Mouse (Mus musculus) cerebellum, adult 2 months (tissue): ENCODE results near the gene Ccl26.

ENCODE experiments used
- CTCF ChIP-seq: fragments of 200-500 bp; IDR thresholded peaks from 2 replicates; pipeline ENCODE4 v1.5.1; 2011; ENCODE audit warnings: low read depth, mild to moderate bottlenecking, control low read depth, low read length, moderate library complexity, borderline replicate concordance; ENCODE audit not compliant: insufficient read depth
- POLR2A ChIP-seq: fragments of 200-500 bp; IDR thresholded peaks from 2 replicates; pipeline ENCODE4 v1.6.1; 2011; ENCODE audit warnings: low read length, control low read depth, borderline replicate concordance; ENCODE audit not compliant: insufficient read depth

GRCm38 (mm10) chr5:135557051-135557450, 6.3 kb downstream of the Ccl26 start:
- TF ChIP-seq CTCF: no peak
- no peak for TF ChIP-seq POLR2A
